Mouse (Mus musculus) MEL (cell line): ENCODE results near the gene Borcs5. TPM values are rescaled to one million over a fixed set of nuclear protein-coding genes. Genes with fewer than 3 reads are reported as not detected.

Experiments
- DNase-seq: peaks from one replicate; pipeline ENCODE4 v3.0.0; 2011; ENCODE audit warnings: low read depth, low spot score
- H3K27ac ChIP-seq: 2 replicates; pipeline ENCODE4 v1.5.1; 2012; ENCODE audit warnings: low read depth, mild to moderate bottlenecking, control low read depth, low read length, moderate library complexity; ENCODE audit not compliant: control insufficient read depth
- H3K27me3 ChIP-seq, 2 experiments: fragments of 150-350 bp in 1 of 2; sonication (generic) in 1 of 2; 2 replicates each; pipeline ENCODE4 v1.6.1; 2012; ENCODE audit warnings: low read length in 2 of 2, mild to moderate bottlenecking in 2 of 2, improper control_type of control experiment in 1 of 2, moderate library complexity in 1 of 2; ENCODE audit not compliant: insufficient read depth in 2 of 2, control insufficient read depth in 1 of 2
- H3K36me3 ChIP-seq, 2 experiments: 2 replicates each; pipeline ENCODE4 v1.6.1; 2012 to 2014; ENCODE audit warnings: low read length in 2 of 2, improper control_type of control experiment in 1 of 2, inconsistent platforms in 1 of 2, mild to moderate bottlenecking in 1 of 2; ENCODE audit not compliant: insufficient read depth in 2 of 2, control insufficient read depth in 1 of 2
- H3K4me1 ChIP-seq, 2 experiments: fragments of 150-350 bp in 1 of 2; sonication (generic) in 1 of 2; 2 replicates each; pipeline ENCODE4 v1.6.1; 2012; ENCODE audit warnings: low read length in 2 of 2, improper control_type of control experiment in 1 of 2, mild to moderate bottlenecking in 1 of 2; ENCODE audit not compliant: insufficient read depth in 2 of 2, control insufficient read depth in 1 of 2
- H3K4me3 ChIP-seq, 2 experiments: fragments of 150-350 bp in 1 of 2; sonication (generic) in 1 of 2; 2 replicates each; pipeline ENCODE4 v1.5.1; 2012; ENCODE audit warnings: low read depth in 2 of 2, low read length in 2 of 2, mild to moderate bottlenecking in 2 of 2, moderate library complexity in 2 of 2, control low read depth in 1 of 2, improper control_type of control experiment in 1 of 2; ENCODE audit not compliant: control insufficient read depth in 1 of 2, insufficient read depth in 1 of 2
- H3K79me2 ChIP-seq: 2 replicates; pipeline ENCODE4 v1.6.1; 2012; ENCODE audit warnings: mild to moderate bottlenecking, low read length, moderate library complexity; ENCODE audit not compliant: control insufficient read depth, poor library complexity, insufficient read depth
- H3K9ac ChIP-seq: 2 replicates; pipeline ENCODE4 v1.6.1; 2012; ENCODE audit warnings: low read depth, mild to moderate bottlenecking, control low read depth, low read length, moderate library complexity; ENCODE audit not compliant: control insufficient read depth, poor library complexity, severe bottlenecking
- H3K9me3 ChIP-seq: fragments of 150-350 bp; sonication (generic); replicated peaks from 2 replicates; pipeline ENCODE4 v1.6.1; 2012; ENCODE audit warnings: mild to moderate bottlenecking, low read length, improper control_type of control experiment, moderate library complexity; ENCODE audit not compliant: insufficient read depth
- CHD2 ChIP-seq: IDR thresholded peaks from 2 replicates; pipeline ENCODE4 v1.6.1; 2011; ENCODE audit warnings: low read length, improper control_type of control experiment
- CTCF ChIP-seq, 3 experiments: IDR thresholded peaks in 2 of 3; conservative IDR thresholded peaks in 1 of 3; 2 replicates each; pipeline ENCODE4 v1.5.1; 2011 to 2012; ENCODE audit warnings: low read length in 3 of 3, low read depth in 2 of 3, mild to moderate bottlenecking in 2 of 3, improper control_type of control experiment in 1 of 3, inconsistent platforms in 1 of 3, mixed read lengths in 1 of 3, moderate library complexity in 1 of 3; ENCODE audit not compliant: control insufficient read depth in 1 of 3, insufficient read depth in 1 of 3, poor library complexity in 1 of 3, severe bottlenecking in 1 of 3
- E2F4 ChIP-seq: IDR thresholded peaks from 2 replicates; pipeline ENCODE4 v1.6.1; 2011; ENCODE audit warnings: low read depth, low read length, improper control_type of control experiment, borderline replicate concordance
- GABPA ChIP-seq: IDR thresholded peaks from 2 replicates; pipeline ENCODE4 v1.6.1; 2012; ENCODE audit warnings: low read depth, mild to moderate bottlenecking, inconsistent platforms, low read length, improper control_type of control experiment, moderate library complexity
- GATA1 ChIP-seq: IDR thresholded peaks from 2 replicates; pipeline ENCODE4 v1.6.1; 2011; ENCODE audit warnings: low read depth, low read length, improper control_type of control experiment
- HCFC1 ChIP-seq: IDR thresholded peaks from 2 replicates; pipeline ENCODE4 v1.6.1; 2012; ENCODE audit warnings: low read depth, mild to moderate bottlenecking, inconsistent platforms, low read length, improper control_type of control experiment, moderate library complexity
- MXI1 ChIP-seq: IDR thresholded peaks from 2 replicates; pipeline ENCODE4 v1.6.1; 2011; ENCODE audit warnings: mild to moderate bottlenecking, low read depth, low read length, improper control_type of control experiment
- NELFE ChIP-seq: IDR thresholded peaks from 2 replicates; pipeline ENCODE4 v1.6.1; 2011; ENCODE audit warnings: low read depth, low read length, improper control_type of control experiment
- NRF1 ChIP-seq: IDR thresholded peaks from 2 replicates; pipeline ENCODE4 v1.6.1; 2014; ENCODE audit warnings: low read depth, mild to moderate bottlenecking, inconsistent platforms, low read length, improper control_type of control experiment, moderate library complexity; ENCODE audit not compliant: poor library complexity, insufficient read depth, severe bottlenecking
- POLR2AphosphoS2 ChIP-seq: IDR thresholded peaks from 2 replicates; pipeline ENCODE4 v1.6.1; 2011; ENCODE audit warnings: low read length, improper control_type of control experiment
- SIN3A ChIP-seq: IDR thresholded peaks from 2 replicates; pipeline ENCODE4 v1.6.1; 2012; ENCODE audit warnings: low read length, improper control_type of control experiment, inconsistent platforms
- SMC3 ChIP-seq: IDR thresholded peaks from 2 replicates; pipeline ENCODE4 v1.6.1; 2011; ENCODE audit warnings: low read depth, low read length, improper control_type of control experiment
- TAL1 ChIP-seq: IDR thresholded peaks from 2 replicates; pipeline ENCODE4 v1.6.1; 2012; ENCODE audit warnings: mild to moderate bottlenecking, inconsistent platforms, low read length, moderate library complexity, mixed read lengths
- TCF12 ChIP-seq: IDR thresholded peaks from 2 replicates; pipeline ENCODE4 v1.6.1; 2014; ENCODE audit warnings: low read depth, mild to moderate bottlenecking, inconsistent platforms, low read length, improper control_type of control experiment, moderate library complexity
- UBTF ChIP-seq: IDR thresholded peaks from 2 replicates; pipeline ENCODE4 v1.6.1; 2012; ENCODE audit warnings: low read depth, mild to moderate bottlenecking, inconsistent platforms, low read length, improper control_type of control experiment, moderate library complexity, borderline replicate concordance; ENCODE audit not compliant: insufficient read depth
- USF1 ChIP-seq: IDR thresholded peaks from 2 replicates; pipeline ENCODE4 v1.6.1; 2014; ENCODE audit warnings: low read depth, mild to moderate bottlenecking, inconsistent platforms, low read length, improper control_type of control experiment, moderate library complexity
- ZNF384 ChIP-seq: IDR thresholded peaks from 2 replicates; pipeline ENCODE4 v1.6.1; 2012; ENCODE audit warnings: low read depth, mild to moderate bottlenecking, inconsistent platforms, low read length, improper control_type of control experiment
- polyA plus RNA-seq, 2 experiments: library from polyadenylated mRNA; stranded (reverse) in 1 of 2; unstranded in 1 of 2; fragments of >175 nt in 1 of 2; fragments of >200 nt in 1 of 2; gene quantifications; 2 replicates each; pipeline versions ENCODE4 v1.2.1 to v1.2.4; 2012; ENCODE audit warnings: low replicate concordance in 2 of 2, low read depth in 1 of 2; ENCODE audit not compliant: insufficient read length in 2 of 2, insufficient read depth in 1 of 2, missing spikeins in 1 of 2
- total RNA-seq: library from RNA; depleted of rRNA; stranded (reverse); fragments of 300-350 nt; gene quantifications from 2 replicates; pipeline ENCODE4 v1.2.3, GENCODE M21; 2012

Gene Borcs5
- total and polyA plus RNA-seq, 3 experiments: 7.7 to 13.0 TPM; not detected in 1

DNA sequence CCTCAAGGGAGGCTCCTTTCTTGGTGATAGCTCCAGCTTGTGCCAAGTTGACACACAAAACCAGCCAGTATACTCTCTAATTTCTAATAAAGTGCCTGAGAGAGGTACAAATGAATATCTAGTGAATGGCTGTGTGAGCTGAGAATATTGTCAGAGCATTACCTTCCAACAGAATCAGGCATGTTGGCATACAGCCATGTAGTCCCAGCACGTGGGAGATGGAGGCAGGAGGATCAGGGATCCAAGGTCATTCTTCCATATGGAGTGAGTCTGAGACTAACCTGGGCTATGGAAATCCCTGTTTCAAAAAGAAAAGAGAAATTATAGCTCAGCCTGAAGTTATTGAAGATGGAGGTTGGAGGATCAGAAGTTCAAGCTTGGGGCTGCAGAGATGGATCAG is 40.1 kb upstream of the Borcs5 start:
- Histone ChIP-seq H3K4me3 (no peak overlapping the region), H3K9me3 (no peaks in the 10 kb centered on the region), H3K9ac (no peak overlapping the region), H3K27ac (no peak overlapping the region), H3K36me3 (peaks cover 0 to 2% of the 10 kb centered on the region in 2 experiments; a peak in 2 of 4 replicates), H3K4me1 (peaks cover 2% of the 10 kb centered on the region in 2 experiments), H3K27me3 (no peaks in the 10 kb centered on the region), H3K79me2 (no peaks in the 10 kb centered on the region)
- TF ChIP-seq POLR2AphosphoS2 (no peak), HCFC1 (no peak), TAL1 (no peak), USF1 (no peak), GABPA (no peak), CHD2 (no peak), TCF12 (no peak), E2F4 (no peak), ZNF384 (no peak), CTCF (IDR thresholded peaks at IDR 0.05 in 2 of 3, conservative IDR thresholded peaks at IDR 0.05 in 1 of 3; ENCODE audit: control insufficient read depth in 1 of 3, insufficient read depth in 1 of 3, low read depth in 2 of 3, low read length in 3 of 3, poor library complexity in 1 of 3, severe bottlenecking in 1 of 3) (no peak)
- DNase-seq: no peak

- Histone ChIP-seq H3K79me2 (no peaks in the 10 kb centered on the region), H3K9ac (peak overlapping the region; percentile 45), H3K9me3 (no peaks in the 10 kb centered on the region), H3K27ac (peak overlapping the region; percentile 17), H3K4me1 (peaks cover 2% of the 10 kb centered on the region in 2 experiments), H3K27me3 (no peaks in the 10 kb centered on the region), H3K36me3 (peaks cover 0 to 2% of the 10 kb centered on the region in 2 experiments; a peak in 2 of 4 replicates), H3K4me3 (peak overlapping the region; percentile 43 to 46)
- DNase-seq: peak; percentile 86
- 0 out of 2 replicates have a peak, but pooled peaks have one; percentile 29 for TF ChIP-seq SIN3A
- no peak for TF ChIP-seq E2F4
- TF ChIP-seq ZNF384: peak; percentile 25; the same call in 1 of the 2 replicates
Observed at GRCm38 (mm10) chr6:134601130-134601529, 38.2 kb upstream of the Borcs5 start.

DNA sequence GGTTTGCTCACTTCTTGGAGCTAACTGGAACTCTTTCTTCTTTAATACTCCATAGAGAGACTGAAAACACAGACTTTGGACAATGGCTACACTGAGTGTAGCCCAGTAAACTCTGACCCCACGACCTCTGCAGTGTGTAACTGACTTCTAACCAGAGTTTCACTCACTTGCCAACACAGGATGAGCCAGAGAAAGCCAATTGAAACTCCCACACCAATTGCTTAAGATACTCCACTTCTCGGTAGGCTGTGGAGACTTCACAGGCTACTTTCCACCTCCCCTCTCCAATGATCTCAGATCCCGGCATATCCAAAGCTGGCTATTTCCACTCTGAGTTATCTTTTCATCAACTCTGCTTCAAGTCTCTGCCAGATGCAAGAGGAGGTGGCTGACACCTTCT is 37.5 kb upstream of the Borcs5 start:
- Histone ChIP-seq H3K36me3 (peaks cover 0 to 2% of the 10 kb centered on the region in 2 experiments; a peak in 2 of 4 replicates), H3K27me3 (no peaks in the 10 kb centered on the region), H3K9me3 (no peaks in the 10 kb centered on the region), H3K4me1 (peaks cover 2% of the 10 kb centered on the region in 2 experiments), H3K27ac (peak overlapping the region; percentile 17), H3K4me3 (peak overlapping the region; percentile 43 to 46), H3K9ac (peak overlapping the region; percentile 45), H3K79me2 (no peaks in the 10 kb centered on the region)
- peak; percentile 47 for DNase-seq
- TF ChIP-seq MXI1 (no peak; the same call in 1 of the 2 replicates), CHD2 (no peak), NELFE (no peak), UBTF (no peak), GATA1 (no peak), NRF1 (no peak), E2F4 (no peak), SMC3 (no peak), CTCF (IDR thresholded peaks at IDR 0.05 in 2 of 3, conservative IDR thresholded peaks at IDR 0.05 in 1 of 3; ENCODE audit: control insufficient read depth in 1 of 3, insufficient read depth in 1 of 3, low read depth in 2 of 3, low read length in 3 of 3, poor library complexity in 1 of 3, severe bottlenecking in 1 of 3) (no peak)
